Mouse (Mus musculus) A20 (cell line): ENCODE results near the gene Obp2a.
A peak's percentile ranks its signal among the peaks of the same experiment; 100 is the strongest.
"Not testable (repeated sequence)": the region's sequence is repeated elsewhere in the genome, so short reads cannot be mapped to it uniquely, and the experiment has no call there.

ENCODE experiments used
- DNase-seq: peaks from one replicate; pipeline ENCODE4 v3.0.0-alpha.2; 2011; ENCODE audit warnings: low read depth, low spot score

Gene Obp2a

GRCm38 (mm10) chr2:25699743-25700142 is at the start of gene Obp2a:
TSS of gene Obp2a (plus strand) at chr2:25700043.
- not testable (repeated sequence) for DNase-seq

- DNase-seq, result no peak
These were observed 46.9 kb upstream of the Obp2a start, which contains the start of gene Lcn8 for GRCm38 (mm10) chr2:25652902-25653301. TSS of gene Lcn8 (plus strand) at chr2:25653120.

- no peak for DNase-seq
These were observed 45.3 kb upstream of the Obp2a start for GRCm38 (mm10) chr2:25654502-25654901.

GRCm38 (mm10) chr2:25656691-25657090 is 43.2 kb upstream of the Obp2a start:
- no peak for DNase-seq

- no peak for DNase-seq
These were observed 42.6 kb upstream of the Obp2a start for GRCm38 (mm10) chr2:25657246-25657645.

- no peak for DNase-seq
These were observed 42.2 kb upstream of the Obp2a start, which contains the start of gene Lcn5 for GRCm38 (mm10) chr2:25657652-25658051. TSS of gene Lcn5 (plus strand) at chr2:25657952.

GRCm38 (mm10) chr2:25660279-25660678 is 39.6 kb upstream of the Obp2a start:
- DNase-seq, result no peak

GRCm38 (mm10) chr2:25661245-25661970 is 38.4 kb upstream of the Obp2a start:
- no peak for DNase-seq

GRCm38 (mm10) chr2:25663511-25663910 is 36.3 kb upstream of the Obp2a start:
- DNase-seq, result peak; percentile 82

GRCm38 (mm10) chr2:25664125-25664524 is 35.7 kb upstream of the Obp2a start:
- peak; percentile 62 for DNase-seq

- no peak for DNase-seq
These were observed 33.3 kb upstream of the Obp2a start for GRCm38 (mm10) chr2:25666516-25666915.

- no peak for DNase-seq
These were observed 23.4 kb upstream of the Obp2a start, which contains the start of gene Lcn6 for GRCm38 (mm10) chr2:25676486-25676885. TSS of gene Lcn6 (plus strand) at chr2:25676786.

- DNase-seq, result no peak
These were observed 20.3 kb upstream of the Obp2a start for GRCm38 (mm10) chr2:25679559-25679958.

- DNase-seq, result no peak
These were observed 17.4 kb upstream of the Obp2a start, which contains the start of gene Lcn10 for GRCm38 (mm10) chr2:25682426-25682825. TSS of gene Lcn10 (plus strand) at chr2:25682726.

GRCm38 (mm10) chr2:25686941-25687340 is 12.9 kb upstream of the Obp2a start:
- DNase-seq, result no peak

- DNase-seq, result peak; percentile 63
These were observed 5.2 kb upstream of the Obp2a start for GRCm38 (mm10) chr2:25694605-25695004.

GRCm38 (mm10) chr2:25696951-25697350 is 2.9 kb upstream of the Obp2a start:
- DNase-seq, result no peak

GRCm38 (mm10) chr2:25698696-25699095 is 1.1 kb upstream of the Obp2a start:
- no peak for DNase-seq

GRCm38 (mm10) chr2:25701001-25701400 is 1.2 kb downstream of the Obp2a start:
- DNase-seq, result no peak

- DNase-seq, result no peak
These were observed 3.9 kb downstream of the Obp2a start for GRCm38 (mm10) chr2:25703706-25704105.

GRCm38 (mm10) chr2:25706643-25707481 is 7.0 kb downstream of the Obp2a start, which contains the start of gene Bmyc:
TSS of gene Bmyc (plus strand) at chr2:25706739.
- peak; percentile 93 for DNase-seq

- peak; percentile 86 for DNase-seq
These were observed 8.3 kb downstream of the Obp2a start for GRCm38 (mm10) chr2:25708121-25708520.
